Mouse (Mus musculus): Measurements from ENCODE around the gene Adam11.

GRCm38 (mm10) chr11:102780986-102781351, 19.7 kb downstream of the Adam11 start:
- TF ChIP-seq EP300 (IDR thresholded peaks at IDR 0.05) (no peak), CTCF (IDR thresholded peaks at IDR 0.05) (no peak)

Data from lung, postnatal 0 days (tissue).